Mouse (Mus musculus) layer of hippocampus, adult 8-10 months (tissue): ENCODE data around the gene Kazald1. TPM values are rescaled to one million over a fixed set of nuclear protein-coding genes. Genes with fewer than 3 reads are reported as not detected.

Source experiments
- total RNA-seq, 4 experiments: library from RNA; stranded (reverse); gene quantifications; 2 replicates each; pipeline ENCODE4 v1.2.4; 2022

Gene Kazald1
- total RNA-seq, 4 experiments from 2014 or later: 1.7 to 2.6 (median 2.0) TPM

Other genes with a start within 250 kb of the Kazald1 start
- gene Slf2, start 144.1 kb upstream of the Kazald1 start, total RNA-seq: 10 to 100 TPM; 37.3 to 50.4 (median 42.3) TPM
- 10 to 100 TPM; 25.4 to 27.7 (median 26.1) TPM for gene Sema4g, start 86.1 kb upstream of the Kazald1 start, total RNA-seq
- gene Twnk, start 69.6 kb upstream of the Kazald1 start, total RNA-seq: 10 to 100 TPM; 13.3 to 16.3 (median 14.8) TPM
- gene Mrpl43, start 68.8 kb upstream of the Kazald1 start, total RNA-seq: 10 to 100 TPM; 31.8 to 45.4 (median 39.1) TPM
- gene Lzts2, start 60.8 kb upstream of the Kazald1 start, total RNA-seq: 10 to 100 TPM; 31.0 to 38.3 (median 33.3) TPM
- 1 to 10 TPM; 3.1 to 3.8 (median 3.4) TPM for gene Pdzd7, start 29.5 kb upstream of the Kazald1 start, total RNA-seq
- 10 to 100 TPM; 93.2 to 96.3 (median 94.1) TPM for gene Sfxn3, start 27.7 kb upstream of the Kazald1 start, total RNA-seq
- gene Tlx1, start 75.4 kb downstream of the Kazald1 start, total RNA-seq: not detected
- gene Lbx1, start 160.6 kb downstream of the Kazald1 start, total RNA-seq: not detected